Mouse (Mus musculus) olfactory bulb, adult 2 months (tissue): ENCODE measurements around the gene Nop2. TPM values are rescaled to one million over a fixed set of nuclear protein-coding genes. Genes with fewer than 3 reads are reported as not detected.

Source experiments
- H3K27ac ChIP-seq: fragments of 200-500 bp; 2 replicates; pipeline ENCODE4 v1.5.1; 2012; ENCODE audit warnings: low read depth, low read length; ENCODE audit not compliant: insufficient read depth
- H3K4me1 ChIP-seq: fragments of 200-500 bp; 2 replicates; pipeline ENCODE4 v1.6.1; 2012; ENCODE audit warnings: low read length; ENCODE audit not compliant: control insufficient read depth, insufficient read depth
- H3K4me3 ChIP-seq: fragments of 200-500 bp; 2 replicates; pipeline ENCODE4 v1.5.1; 2012; ENCODE audit warnings: mild to moderate bottlenecking, low read depth, low read length, moderate library complexity; ENCODE audit not compliant: insufficient read depth
- CTCF ChIP-seq: fragments of 200-500 bp; IDR thresholded peaks from 2 replicates; pipeline ENCODE4 v1.5.1; 2012; ENCODE audit warnings: low read depth, mild to moderate bottlenecking, low read length, moderate library complexity; ENCODE audit not compliant: insufficient read depth
- POLR2A ChIP-seq: fragments of 200-500 bp; IDR thresholded peaks from 2 replicates; pipeline ENCODE4 v1.6.1; 2012; ENCODE audit warnings: mild to moderate bottlenecking, low read depth, low read length, moderate library complexity; ENCODE audit not compliant: insufficient read depth
- WGBS: fragments of 180-500 bp; shearing (Covaris S2); methylation state at CpG from one replicate; pipeline ENCODE4 v1.1.7; 2018; 5-methylcytosine and 5-hydroxymethylcytosine counted together
- polyA plus RNA-seq: library from polyadenylated mRNA; stranded (reverse); fragments of >200 nt; gene quantifications from 2 replicates; pipeline ENCODE4 v1.2.4, GENCODE M21; 2012; ENCODE audit warnings: low replicate concordance; ENCODE audit not compliant: missing spikeins, insufficient read depth, insufficient read length

The Nop2 gene
- polyA plus RNA-seq, 1 experiment = not detected

DNA sequence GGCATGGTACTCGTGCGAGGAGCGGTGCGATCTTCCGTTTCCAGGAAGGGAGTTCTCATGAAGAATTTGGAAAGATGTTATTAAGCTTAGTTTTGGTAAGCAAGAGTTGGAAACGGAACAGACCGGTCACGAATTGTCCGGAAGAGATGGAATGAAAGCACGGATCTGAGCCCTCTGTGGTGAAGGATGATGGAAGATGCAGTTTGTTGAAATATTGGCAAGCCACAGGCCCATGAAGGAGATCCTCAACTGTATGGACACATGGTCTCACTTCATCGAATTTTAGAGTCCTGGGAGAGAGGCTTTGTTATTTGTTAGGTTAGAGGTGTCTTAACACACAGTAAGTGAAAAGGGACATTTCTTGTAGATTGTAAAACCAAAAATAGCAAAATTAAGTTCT, 761 bp downstream of the Nop2 start:
- WGBS = 7% methylated on average over 11 of the region's 11 CpGs

DNA sequence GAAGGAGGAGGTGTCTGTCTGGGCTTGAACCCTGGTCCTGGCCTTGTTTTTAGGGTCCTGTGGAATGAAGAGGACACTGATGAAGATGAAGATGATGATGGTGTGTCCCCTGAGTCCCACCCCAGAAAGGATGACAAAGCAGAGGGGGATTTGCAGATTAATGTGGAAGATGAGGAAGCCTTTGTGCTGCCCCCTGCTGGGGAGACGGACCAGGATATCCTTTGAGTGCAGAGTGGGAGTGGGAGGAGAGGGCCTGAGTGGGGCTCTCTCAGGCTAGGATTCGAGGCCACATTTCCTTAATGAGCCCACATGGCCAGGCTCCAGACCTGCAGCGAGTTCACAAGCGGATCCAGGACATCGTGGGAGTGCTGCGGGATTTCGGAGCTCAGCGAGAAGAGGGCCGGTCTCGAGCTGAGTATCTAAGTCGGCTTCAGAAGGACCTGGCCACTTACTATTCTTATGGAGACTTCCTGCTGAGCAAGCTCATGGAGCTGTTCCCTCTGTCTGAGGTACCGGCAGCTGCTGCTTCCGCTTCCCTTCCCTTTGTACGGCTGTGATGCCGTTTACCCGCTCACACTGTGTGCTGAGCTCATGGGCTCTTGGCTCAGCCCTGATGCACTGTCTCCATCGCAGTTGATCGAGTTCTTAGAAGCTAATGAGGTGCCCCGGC, 5.4 kb downstream of the Nop2 start:
- 82% methylated on average over 19 of the region's 19 CpGs for WGBS
- Histone ChIP-seq H3K27ac (no peak overlapping the region), H3K4me3 (no peak overlapping the region), H3K4me1 (peaks cover 7% of the 10 kb centered on the region; the same call in 1 of the 2 replicates)
- TF ChIP-seq POLR2A = no peak
- no peak for TF ChIP-seq CTCF

More for the DNA sequence above, 761 bp downstream of the Nop2 start:
- TF ChIP-seq POLR2A = no peak
- no peak for TF ChIP-seq CTCF
- Histone ChIP-seq H3K27ac (no peak overlapping the region), H3K4me1 (peaks cover 5% of the 10 kb centered on the region; the same call in 1 of the 2 replicates), H3K4me3 (peak overlapping the region; percentile 75)

DNA sequence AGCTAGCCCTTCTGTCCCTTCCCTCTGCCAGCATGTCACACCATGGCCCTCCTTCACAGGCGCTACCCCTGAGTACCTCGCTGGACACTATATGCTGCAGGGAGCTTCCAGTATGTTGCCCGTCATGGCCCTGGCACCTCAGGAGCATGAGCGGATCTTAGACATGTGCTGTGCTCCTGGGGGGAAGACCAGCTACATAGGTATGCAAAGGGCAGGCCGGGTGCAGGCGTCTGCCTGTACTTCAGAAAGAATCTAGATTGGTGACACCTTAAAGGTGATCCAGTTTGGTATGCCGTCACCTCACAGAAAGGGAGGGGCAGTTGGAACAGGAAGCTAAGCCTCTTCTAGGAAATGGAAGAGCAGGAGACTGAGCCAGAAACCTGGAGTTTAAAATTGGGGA, 8.0 kb downstream of the Nop2 start:
- Histone ChIP-seq H3K4me3 (no peak overlapping the region), H3K4me1 (peaks cover 4% of the 10 kb centered on the region; the same call in 1 of the 2 replicates), H3K27ac (no peak overlapping the region)
- WGBS = 92% methylated on average over 7 of the region's 7 CpGs
- TF ChIP-seq POLR2A (no peak), CTCF (no peak)

DNA sequence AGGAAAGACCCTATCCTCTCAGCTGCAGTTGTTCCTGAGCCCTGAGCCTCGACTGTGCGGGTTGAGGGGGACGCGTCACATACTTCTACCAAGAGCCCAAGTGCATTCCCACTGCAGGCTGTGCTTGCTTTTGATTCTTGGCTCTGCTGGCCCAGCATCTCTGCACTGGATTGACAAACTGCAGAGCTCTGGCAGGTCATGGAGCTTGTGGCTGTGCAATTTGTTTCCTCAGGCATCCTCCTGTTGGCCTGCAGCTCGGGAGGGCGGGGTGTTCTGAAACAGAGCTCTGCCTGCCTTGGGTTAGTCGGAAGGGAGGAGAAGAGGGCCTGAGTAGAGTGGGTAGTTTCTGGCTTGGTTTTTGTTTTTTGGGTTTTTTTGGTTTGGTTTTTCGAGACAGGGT, 10.7 kb downstream of the Nop2 start:
- TF ChIP-seq CTCF (no peak), POLR2A (no peak)
- Histone ChIP-seq H3K4me3 (no peak overlapping the region), H3K4me1 (peaks cover 16% of the 10 kb centered on the region), H3K27ac (no peak overlapping the region)
- WGBS = 92% methylated on average over 8 of the region's 8 CpGs

DNA sequence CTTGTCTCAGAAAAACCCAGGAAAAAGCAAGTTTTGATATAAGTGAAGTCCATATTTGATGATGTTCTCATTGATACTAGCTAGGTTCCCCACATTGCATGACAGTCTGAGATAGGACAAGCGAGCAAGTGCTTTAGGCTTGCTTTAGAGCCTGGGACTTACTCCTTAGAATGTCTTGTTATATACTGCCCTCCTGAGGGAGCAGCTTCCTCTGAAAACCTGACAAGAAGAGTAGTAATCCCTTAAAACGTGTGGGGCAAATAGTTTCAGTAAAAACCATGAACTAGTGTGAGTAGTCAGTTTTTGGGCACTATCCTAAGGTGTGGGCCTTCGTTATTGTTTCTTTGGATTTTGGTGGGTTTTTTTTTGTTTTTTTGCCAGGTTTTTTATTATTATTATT, 11.4 kb downstream of the Nop2 start:
- TF ChIP-seq POLR2A = no peak
- TF ChIP-seq CTCF = no peak
- Histone ChIP-seq H3K27ac (no peak overlapping the region), H3K4me1 (peaks cover 18% of the 10 kb centered on the region), H3K4me3 (no peak overlapping the region)
- WGBS = 73% methylated on average over 3 of the region's 3 CpGs

DNA sequence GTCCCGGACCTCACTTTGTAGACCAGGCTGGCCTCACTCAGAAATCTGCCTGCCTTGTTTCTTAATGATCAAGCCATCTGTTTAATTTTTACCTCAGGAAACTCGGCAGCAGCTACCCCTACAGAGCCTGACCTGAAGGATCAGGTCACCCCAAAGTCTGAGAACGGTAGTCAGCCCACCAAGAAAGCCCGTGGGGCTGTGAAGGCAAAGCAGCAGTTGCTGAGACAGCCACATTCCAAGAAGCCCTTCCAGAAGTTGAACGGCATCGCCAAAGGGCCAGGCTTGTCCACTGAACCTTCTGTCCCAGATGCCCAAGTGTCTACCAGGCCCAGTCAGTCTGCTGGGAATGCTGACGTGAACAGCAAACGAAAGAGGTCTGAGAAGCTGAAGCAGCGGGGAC, 12.2 kb downstream of the Nop2 start:
- 86% methylated on average over 9 of the region's 9 CpGs for WGBS
- TF ChIP-seq CTCF = no peak
- no peak for TF ChIP-seq POLR2A

DNA sequence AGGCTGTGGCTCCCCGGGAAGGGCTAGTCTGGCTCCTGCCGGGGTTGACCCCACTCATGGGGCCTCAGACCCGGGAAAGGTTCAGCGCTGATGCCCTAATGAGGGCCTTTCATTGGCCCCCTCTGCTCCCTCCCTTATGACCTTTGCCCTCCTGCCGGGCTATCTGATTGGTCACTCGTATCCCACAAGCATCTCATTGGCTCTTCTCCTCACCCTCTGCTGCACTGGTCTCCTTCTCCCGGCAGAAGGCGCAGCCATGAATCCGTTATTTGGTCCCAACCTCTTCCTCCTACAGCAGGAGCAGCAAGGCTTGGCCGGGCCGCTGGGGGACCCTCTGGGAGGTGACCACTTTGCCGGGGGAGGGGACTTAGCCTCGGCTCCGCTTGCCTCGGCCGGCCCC, 13.3 kb downstream of the Nop2 start, which contains the start of gene Iffo1:
Iffo1 (plus strand) TSS at position 241 of the 400 bp plus-strand sequence.
- WGBS = 0% methylated on average over 16 of the region's 16 CpGs
- H3K4me1 ChIP-seq = peaks cover 36% of the 10 kb centered on the region
- H3K27ac ChIP-seq = peak within 1 kb of the TSS; percentile 79
- H3K4me3 ChIP-seq = peak within 1 kb of the TSS; percentile 70
- peak; percentile 87 for TF ChIP-seq POLR2A
- 0 out of 2 replicates have a peak, but pooled peaks have one; percentile 4 for TF ChIP-seq CTCF

More for the DNA sequence above, 12.2 kb downstream of the Nop2 start:
- Histone ChIP-seq H3K4me3 (no peak overlapping the region), H3K4me1 (peaks cover 26% of the 10 kb centered on the region), H3K27ac (no peak overlapping the region)

DNA sequence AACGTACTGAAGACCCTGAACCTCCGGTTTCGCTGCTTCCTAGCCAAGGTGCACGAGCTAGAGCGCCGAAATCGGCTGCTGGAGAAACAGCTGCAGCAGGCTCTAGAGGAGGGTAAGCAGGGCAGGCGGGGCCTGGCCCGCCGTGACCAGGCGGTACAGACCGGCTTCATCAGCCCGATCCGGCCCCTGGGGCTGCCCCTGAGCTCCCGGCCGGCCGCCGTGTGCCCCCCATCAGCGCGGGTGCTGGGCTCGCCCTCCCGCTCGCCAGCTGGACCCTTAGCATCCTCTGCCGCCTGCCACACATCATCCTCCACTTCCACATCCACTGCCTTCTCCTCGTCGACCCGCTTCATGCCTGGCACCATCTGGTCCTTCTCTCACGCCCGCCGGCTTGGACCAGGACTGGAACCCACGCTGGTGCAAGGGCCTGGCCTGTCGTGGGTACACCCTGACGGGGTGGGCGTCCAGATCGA, 13.8 kb downstream of the Nop2 start:
- Histone ChIP-seq H3K27ac (peak overlapping the region; percentile 79), H3K4me1 (peaks cover 36% of the 10 kb centered on the region), H3K4me3 (peak overlapping the region; percentile 70)
- TF ChIP-seq CTCF (0 out of 2 replicates have a peak, but pooled peaks have one; percentile 6), POLR2A (no peak)
- under 1% methylated on average over 35 of the region's 35 CpGs for WGBS

DNA sequence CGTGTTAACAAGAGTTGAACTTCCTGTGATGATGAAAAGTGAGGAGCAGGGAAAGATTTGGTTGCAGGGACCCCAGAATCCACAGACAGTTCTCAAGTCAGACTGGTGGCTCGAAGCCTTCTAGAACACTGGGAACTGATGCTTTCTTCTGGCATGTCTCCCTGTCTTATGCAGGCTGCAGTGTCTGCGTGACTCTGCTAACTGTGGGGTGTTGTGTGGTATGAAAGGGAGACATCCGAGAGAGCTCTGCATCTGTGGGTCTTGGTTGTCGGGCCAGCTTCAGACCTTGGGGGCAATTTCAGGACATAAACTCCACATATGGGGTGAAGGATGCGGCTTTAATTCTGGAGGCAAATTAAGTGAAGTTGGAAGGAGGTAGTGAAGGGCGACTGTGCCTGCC, 14.4 kb downstream of the Nop2 start:
- Histone ChIP-seq H3K4me3 (peak overlapping the region; percentile 70), H3K27ac (peak overlapping the region; percentile 39; the same call in 1 of the 2 replicates), H3K4me1 (peaks cover 36% of the 10 kb centered on the region)
- WGBS = 17% methylated on average over 7 of the region's 7 CpGs
- TF ChIP-seq POLR2A (no peak), CTCF (no peak)

DNA sequence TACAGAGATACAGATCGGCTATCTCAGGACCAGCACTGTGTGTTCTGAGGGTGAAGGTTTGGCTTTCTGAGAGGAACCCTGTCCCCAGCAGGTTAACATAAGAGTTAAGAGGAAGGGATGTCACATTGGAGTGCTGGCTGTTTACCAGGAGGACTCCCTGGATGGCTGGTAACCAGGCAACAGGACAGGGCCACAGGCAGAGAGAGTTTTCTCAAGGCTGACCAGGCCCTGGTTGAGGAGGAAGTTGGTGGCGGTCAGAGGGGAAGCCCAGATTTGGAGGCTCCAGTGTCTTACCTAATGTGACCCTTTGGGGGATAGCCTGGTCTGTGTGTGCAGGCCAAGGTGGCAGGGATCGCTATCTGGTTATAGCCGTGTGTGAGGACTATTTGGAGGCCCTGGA, 15.1 kb downstream of the Nop2 start:
- peak overlapping the region; percentile 70 for H3K4me3 ChIP-seq
- 41% methylated on average over 4 of the region's 4 CpGs for WGBS
- peak overlapping the region; percentile 84 for H3K27ac ChIP-seq
- TF ChIP-seq POLR2A (no peak), CTCF (no peak)
- H3K4me1 ChIP-seq = peaks cover 40% of the 10 kb centered on the region
